Mouse (Mus musculus): ENCODE measurements around the gene Olfr774.

GRCm38 (mm10) chr10:129248112-129248511 is 12.1 kb downstream of the Olfr774 start, which contains the start of gene Olfr775:
- TF ChIP-seq POLR2A (IDR thresholded peaks at IDR 0.05; ENCODE audit: extremely low read depth, insufficient read depth, low read length) (no peak), CTCF (IDR thresholded peaks at IDR 0.05; ENCODE audit: extremely low read depth, insufficient read depth, low read length) (no peak)

Data from cortical plate, adult 2 months (tissue).